Mouse (Mus musculus) stomach, embryonic 16.5 days (tissue): ENCODE results near the gene Gnaq. TPM values are rescaled to one million over a fixed set of nuclear protein-coding genes. Genes with fewer than 3 reads are reported as not detected.
A peak's percentile ranks its signal among the peaks of the same experiment; 100 is the strongest.

Experiments used
- ATAC-seq: fragments of 200-750 bp; cut with Nextera tagmentation; 2 replicates; pipeline ENCODE4 v1.8.0; 2017; ENCODE audit warnings: moderate number of reproducible peaks, moderate TSS enrichment; ENCODE audit not compliant: insufficient read depth, low FRiP score
- H3K27ac ChIP-seq: fragments of 300-500 bp; sonication (generic); 2 replicates; pipeline ENCODE4 v1.5.1; 2014; ENCODE audit warnings: low read length
- H3K27me3 ChIP-seq: fragments of 300-500 bp; sonication (generic); 2 replicates; pipeline ENCODE4 v1.6.1; 2014; ENCODE audit warnings: low read length, control low read depth, mixed read lengths; ENCODE audit not compliant: control insufficient read depth, insufficient read depth
- H3K36me3 ChIP-seq: fragments of 300-500 bp; sonication (generic); 2 replicates; pipeline ENCODE4 v1.6.1; 2014; ENCODE audit warnings: low read length; ENCODE audit not compliant: control insufficient read depth, insufficient read depth
- H3K4me1 ChIP-seq: fragments of 300-500 bp; sonication (generic); 2 replicates; pipeline ENCODE4 v1.6.1; 2014; ENCODE audit warnings: low read length, control low read depth, mixed read lengths; ENCODE audit not compliant: control insufficient read depth, insufficient read depth
- H3K4me2 ChIP-seq: fragments of 300-500 bp; sonication (generic); 2 replicates; pipeline ENCODE4 v1.6.1; 2014; ENCODE audit warnings: low read depth, low read length, mixed read lengths
- H3K4me3 ChIP-seq: fragments of 300-500 bp; sonication (generic); replicated peaks from 2 replicates; pipeline ENCODE4 v1.5.1; 2014; ENCODE audit warnings: mild to moderate bottlenecking, low read length
- H3K9ac ChIP-seq: fragments of 300-500 bp; sonication (generic); 2 replicates; pipeline ENCODE4 v1.6.1; 2014; ENCODE audit warnings: low read length
- H3K9me3 ChIP-seq: fragments of 300-500 bp; sonication (generic); replicated peaks from 2 replicates; pipeline ENCODE4 v1.6.1; 2016; ENCODE audit warnings: low read length, control low read depth; ENCODE audit not compliant: control insufficient read depth
- WGBS: fragments of 180-500 bp; shearing (Covaris S2); extraction: QIAGEN DNeasy Blood & Tissue Kit; methylation state at CpG from one replicate; pipeline ENCODE4 v1.1.7; 2014; 5-methylcytosine and 5-hydroxymethylcytosine counted together
- polyA plus RNA-seq: library from polyadenylated mRNA; unstranded; fragments of >200 nt; fragmentation: Nextera tagmentation; extraction: Ambion mirVana; gene quantifications from 2 replicates; pipeline ENCODE4 v1.2.1, GENCODE M21; 2015

Gnaq gene
- polyA plus RNA-seq, 1 experiment from 2014 or later: 38.8 TPM

DNA sequence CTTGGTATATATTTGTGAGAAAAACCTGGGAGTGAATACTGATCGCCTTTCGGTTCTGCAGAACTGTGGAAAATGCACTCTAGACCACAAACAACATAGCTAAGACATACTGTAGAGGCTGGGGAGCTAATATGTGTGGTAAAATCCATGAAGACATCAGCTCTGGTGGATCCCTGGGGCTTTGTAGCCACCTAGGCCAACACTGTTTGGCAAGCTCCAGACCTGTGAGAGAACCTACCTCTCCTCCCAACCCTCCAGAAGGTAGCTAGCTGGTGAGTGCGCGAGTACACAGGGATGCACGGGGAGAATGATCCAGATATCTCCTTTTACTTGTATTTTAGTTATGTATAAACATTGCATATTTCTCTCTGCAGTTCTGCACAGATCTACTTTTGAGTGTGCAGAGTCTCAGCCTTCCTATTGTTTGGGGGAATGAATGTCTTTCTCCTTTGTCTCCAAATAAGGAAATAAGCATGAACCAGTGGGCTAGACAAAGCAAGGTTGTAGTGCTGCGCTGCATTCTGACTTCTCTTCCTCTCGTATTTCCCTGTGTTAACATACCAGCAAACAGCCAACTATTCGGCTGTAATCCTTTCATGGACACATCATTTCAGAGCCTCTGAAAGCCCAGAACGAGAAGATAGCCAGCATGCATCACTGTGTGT, 205.4 kb downstream of the Gnaq start:
- Histone ChIP-seq H3K4me1 (peaks cover 10% of the 10 kb centered on the region), H3K4me2 (no peak overlapping the region), H3K9ac (no peak overlapping the region), H3K4me3 (no peak overlapping the region), H3K36me3 (no peaks in the 10 kb centered on the region), H3K9me3 (no peaks in the 10 kb centered on the region), H3K27ac (peak overlapping the region; percentile 60), H3K27me3 (no peaks in the 10 kb centered on the region)
- ATAC-seq: peak; percentile 76; the same call in 1 of the 2 replicates
- 66% methylated on average over 9 of the region's 9 CpGs for WGBS

DNA sequence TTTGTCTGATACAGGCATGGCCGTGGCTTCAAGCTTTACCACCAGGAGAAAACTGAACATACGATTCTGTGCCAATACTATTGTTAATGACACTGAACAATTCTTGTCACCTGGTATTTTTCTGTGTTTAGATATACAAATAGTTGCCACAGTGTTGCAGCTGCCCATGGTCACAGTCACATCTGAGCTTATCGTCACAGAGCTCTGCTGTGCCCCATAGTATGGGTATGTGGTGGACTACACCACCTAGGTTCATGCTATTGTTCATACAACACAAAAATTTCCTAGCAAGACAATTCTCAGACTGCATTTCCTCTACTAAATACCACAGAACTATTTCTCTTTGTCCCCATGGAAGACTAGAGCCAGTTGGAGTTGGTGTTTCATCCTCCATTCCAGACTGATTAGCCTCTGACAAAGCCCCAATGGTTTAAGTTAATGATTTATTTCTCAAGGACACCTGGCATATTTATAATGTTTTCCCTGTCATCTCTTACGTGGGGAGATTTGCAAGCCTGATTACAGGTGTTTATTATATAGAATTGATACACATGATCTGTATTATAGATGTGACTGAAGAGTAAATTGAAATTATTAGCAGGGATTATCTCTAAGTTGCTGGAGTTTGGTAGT, 207.4 kb downstream of the Gnaq start:
- Histone ChIP-seq H3K27me3 (no peaks in the 10 kb centered on the region), H3K4me1 (peaks cover 10% of the 10 kb centered on the region), H3K9ac (no peak overlapping the region), H3K27ac (no peak overlapping the region), H3K4me3 (no peak overlapping the region), H3K4me2 (no peak overlapping the region), H3K36me3 (no peaks in the 10 kb centered on the region), H3K9me3 (no peaks in the 10 kb centered on the region)
- no peak for ATAC-seq
- WGBS: 79% methylated on average over 4 of the region's 4 CpGs

GRCm38 (mm10) chr19:16342702-16343101, 210.1 kb downstream of the Gnaq start:
- 59% methylated on average over 2 of the region's 2 CpGs for WGBS
- H3K9me3 ChIP-seq: no peaks in the 10 kb centered on the region
- no peaks in the 10 kb centered on the region for H3K36me3 ChIP-seq
- no peaks in the 10 kb centered on the region for H3K27me3 ChIP-seq
- no peak for ATAC-seq
- H3K27ac ChIP-seq: no peak overlapping the region
- no peak overlapping the region for H3K4me3 ChIP-seq
- H3K4me2 ChIP-seq: no peak overlapping the region
- H3K9ac ChIP-seq: no peak overlapping the region
- H3K4me1 ChIP-seq: peaks cover 9% of the 10 kb centered on the region

GRCm38 (mm10) chr19:16345516-16345915, 212.9 kb downstream of the Gnaq start:
- no peak for ATAC-seq
- 94% methylated on average over 2 of the region's 2 CpGs for WGBS

DNA sequence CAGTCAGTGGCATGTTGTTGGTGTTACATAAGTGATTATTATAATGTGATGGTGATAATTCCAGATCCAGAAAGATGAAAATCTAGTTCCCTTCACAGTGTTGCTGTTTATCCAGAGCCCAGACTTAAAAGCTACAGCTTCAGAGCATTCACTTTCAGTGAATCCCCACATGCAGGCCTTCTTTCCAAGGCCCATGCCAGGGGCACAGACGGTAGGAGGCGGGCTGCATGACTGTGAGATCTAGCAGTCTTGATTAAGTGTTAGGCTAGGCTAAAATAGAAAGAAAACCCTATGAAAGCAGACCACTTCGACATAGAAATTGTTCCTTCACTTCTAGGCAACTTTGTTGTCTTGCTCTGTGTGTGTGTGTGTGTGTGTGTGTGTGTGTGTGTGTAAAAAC, 214.4 kb downstream of the Gnaq start:
- H3K9ac ChIP-seq: no peak overlapping the region
- H3K4me3 ChIP-seq: no peak overlapping the region
- no peaks in the 10 kb centered on the region for H3K36me3 ChIP-seq
- H3K27ac ChIP-seq: no peak overlapping the region
- H3K4me2 ChIP-seq: no peak overlapping the region
- 90% methylated on average over 3 of the region's 3 CpGs for WGBS
- no peaks in the 10 kb centered on the region for H3K27me3 ChIP-seq
- no peaks in the 10 kb centered on the region for H3K9me3 ChIP-seq
- ATAC-seq: no peak
- no peaks in the 10 kb centered on the region for H3K4me1 ChIP-seq

More at GRCm38 (mm10) chr19:16345516-16345915, 212.9 kb downstream of the Gnaq start:
- no peaks in the 10 kb centered on the region for H3K9me3 ChIP-seq
- H3K27ac ChIP-seq: no peak overlapping the region
- H3K27me3 ChIP-seq: no peaks in the 10 kb centered on the region
- H3K4me2 ChIP-seq: no peak overlapping the region
- H3K4me1 ChIP-seq: no peaks in the 10 kb centered on the region
- no peak overlapping the region for H3K4me3 ChIP-seq
- H3K9ac ChIP-seq: no peak overlapping the region
- H3K36me3 ChIP-seq: no peaks in the 10 kb centered on the region

DNA sequence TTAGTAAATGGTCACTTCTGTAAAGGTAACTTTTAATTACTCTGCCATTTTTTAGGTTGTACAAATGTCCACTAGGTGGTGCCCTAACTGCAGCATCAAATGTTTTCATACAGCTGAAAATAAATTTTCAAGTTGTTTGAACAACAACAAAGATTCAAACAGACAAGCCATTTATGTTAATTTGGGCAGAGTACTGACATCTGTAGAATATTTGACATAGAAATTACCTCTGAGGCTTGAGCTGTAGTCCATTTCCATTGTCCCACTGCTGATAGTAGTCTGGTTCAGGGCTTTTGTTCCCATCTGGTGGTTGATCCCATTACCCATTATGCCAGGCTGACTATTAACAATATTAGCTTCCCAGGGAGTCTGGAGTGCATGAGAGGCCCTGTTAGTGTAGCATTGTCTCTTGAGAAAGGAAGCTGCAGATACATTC, 221.1 kb downstream of the Gnaq start:
- H3K9me3 ChIP-seq: no peaks in the 10 kb centered on the region
- no peaks in the 10 kb centered on the region for H3K27me3 ChIP-seq
- no peak for ATAC-seq
- no peak overlapping the region for H3K4me2 ChIP-seq
- no peak overlapping the region for H3K27ac ChIP-seq
- H3K9ac ChIP-seq: no peak overlapping the region
- H3K36me3 ChIP-seq: no peaks in the 10 kb centered on the region
- H3K4me1 ChIP-seq: peaks cover 6% of the 10 kb centered on the region
- no peak overlapping the region for H3K4me3 ChIP-seq

DNA sequence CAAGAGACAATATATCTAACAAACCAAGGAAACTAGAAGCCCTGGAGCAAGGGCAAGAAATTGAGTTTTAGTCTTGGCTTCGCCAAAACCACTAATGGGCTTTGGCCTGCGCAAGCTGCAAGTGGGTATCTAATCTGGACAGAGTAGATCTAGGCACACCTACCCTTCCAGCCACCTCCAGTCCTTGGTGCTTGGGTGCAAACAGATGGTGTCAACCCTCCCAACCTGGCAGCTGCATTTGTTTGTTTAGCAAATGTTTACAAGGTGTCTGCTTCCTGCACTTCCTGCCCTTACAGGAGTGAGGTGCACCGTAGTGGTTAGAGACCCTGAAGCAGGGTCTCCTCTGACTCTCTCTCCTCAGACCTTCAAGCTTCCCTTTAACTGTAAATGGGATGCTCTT, 225.5 kb downstream of the Gnaq start:
- 58% methylated on average over 3 of the region's 3 CpGs for whole genome bisulfite sequencing
- H3K36me3 ChIP-seq: peaks cover 7% of the 10 kb centered on the region
- H3K27me3 ChIP-seq: no peaks in the 10 kb centered on the region
- no peak overlapping the region for H3K27ac ChIP-seq
- no peak overlapping the region for H3K4me3 ChIP-seq
- peaks cover 6% of the 10 kb centered on the region for H3K4me1 ChIP-seq
- no peak overlapping the region for H3K9ac ChIP-seq
- H3K9me3 ChIP-seq: 0 out of 2 replicates have a peak, but pooled peaks cover 5% of the 10 kb centered on the region
- peak; percentile 44; the same call in 1 of the 2 replicates for ATAC-seq
- H3K4me2 ChIP-seq: no peak overlapping the region

- Histone ChIP-seq H3K36me3 (peaks cover 7% of the 10 kb centered on the region), H3K4me3 (no peak overlapping the region), H3K4me1 (peaks cover 6% of the 10 kb centered on the region), H3K9me3 (0 out of 2 replicates have a peak, but pooled peaks cover 5% of the 10 kb centered on the region), H3K27ac (no peak overlapping the region), H3K9ac (no peak overlapping the region), H3K4me2 (no peak overlapping the region), H3K27me3 (no peaks in the 10 kb centered on the region)
- 64% methylated on average over 5 of the region's 5 CpGs for WGBS
- no peak for ATAC-seq
Measured at GRCm38 (mm10) chr19:16358905-16359304, 226.3 kb downstream of the Gnaq start.

GRCm38 (mm10) chr19:16366465-16367063, 233.9 kb downstream of the Gnaq start:
- Histone ChIP-seq H3K9ac (no peak overlapping the region), H3K27ac (no peak overlapping the region), H3K9me3 (0 out of 2 replicates have a peak, but pooled peaks cover 5% of the 10 kb centered on the region), H3K4me1 (peaks cover 11% of the 10 kb centered on the region; the same call in 1 of the 2 replicates), H3K27me3 (no peaks in the 10 kb centered on the region), H3K4me3 (no peak overlapping the region), H3K36me3 (peaks cover 4% of the 10 kb centered on the region), H3K4me2 (no peak overlapping the region)
- 62% methylated on average over 7 of the region's 7 CpGs for WGBS
- no peak for ATAC-seq
